Mouse (Mus musculus) kidney, embryonic 14.5 days (tissue): ENCODE data around the gene Stam. TPM values are rescaled to one million over a fixed set of nuclear protein-coding genes. Genes with fewer than 3 reads are reported as not detected.
"Not testable (repeated sequence)": the region's sequence is repeated elsewhere in the genome, so short reads cannot be mapped to it uniquely, and the experiment has no call there.

Experiments
- ATAC-seq: fragments of 200-750 bp; cut with Nextera tagmentation; 2 replicates; pipeline ENCODE4 v1.8.0; 2017; ENCODE audit warnings: moderate number of reproducible peaks, mild to moderate bottlenecking, moderate TSS enrichment, moderate library complexity; ENCODE audit not compliant: low FRiP score, low TSS enrichment
- H3K27ac ChIP-seq: fragments of 300-500 bp; sonication (generic); 2 replicates; pipeline ENCODE4 v1.5.1; 2014; ENCODE audit warnings: low read depth, mild to moderate bottlenecking, low read length, moderate library complexity, mixed read lengths
- H3K27me3 ChIP-seq: fragments of 300-500 bp; sonication (generic); 2 replicates; pipeline ENCODE4 v1.6.1; 2014; ENCODE audit warnings: mild to moderate bottlenecking, low read length; ENCODE audit not compliant: control insufficient read depth, insufficient read depth
- H3K36me3 ChIP-seq: fragments of 300-500 bp; sonication (generic); 2 replicates; pipeline ENCODE4 v1.6.1; 2014; ENCODE audit warnings: low read length, mixed read lengths; ENCODE audit not compliant: control insufficient read depth, insufficient read depth
- H3K4me1 ChIP-seq: fragments of 300-500 bp; sonication (generic); 2 replicates; pipeline ENCODE4 v1.6.1; 2014; ENCODE audit warnings: low read length, mixed read lengths; ENCODE audit not compliant: control insufficient read depth, insufficient read depth
- H3K4me2 ChIP-seq: fragments of 300-500 bp; sonication (generic); replicated peaks from 2 replicates; pipeline ENCODE4 v1.6.1; 2014; ENCODE audit warnings: low read depth, mild to moderate bottlenecking, low read length
- H3K4me3 ChIP-seq: fragments of 300-500 bp; sonication (generic); 2 replicates; pipeline ENCODE4 v1.5.1; 2014; ENCODE audit warnings: mild to moderate bottlenecking, low read length
- H3K9ac ChIP-seq: fragments of 300-500 bp; sonication (generic); 2 replicates; pipeline ENCODE4 v1.6.1; 2014; ENCODE audit warnings: low read depth, mild to moderate bottlenecking, low read length, moderate library complexity
- H3K9me3 ChIP-seq: fragments of 300-500 bp; sonication (generic); 2 replicates; pipeline ENCODE4 v1.6.1; 2016; ENCODE audit warnings: low read length; ENCODE audit not compliant: control insufficient read depth
- WGBS: fragments of 180-500 bp; shearing (Covaris S2); extraction: QIAGEN DNeasy Blood & Tissue Kit; methylation state at CpG from one replicate; pipeline ENCODE4 v1.1.7; 2014; 5-methylcytosine and 5-hydroxymethylcytosine counted together
- polyA plus RNA-seq: library from polyadenylated mRNA; unstranded; fragments of >200 nt; fragmentation: Nextera tagmentation; extraction: Ambion mirVana; gene quantifications from 2 replicates; pipeline ENCODE4 v1.2.1, GENCODE M21; 2014

The Stam gene
- polyA plus RNA-seq, 1 experiment from 2014 or later: 64.7 TPM

DNA sequence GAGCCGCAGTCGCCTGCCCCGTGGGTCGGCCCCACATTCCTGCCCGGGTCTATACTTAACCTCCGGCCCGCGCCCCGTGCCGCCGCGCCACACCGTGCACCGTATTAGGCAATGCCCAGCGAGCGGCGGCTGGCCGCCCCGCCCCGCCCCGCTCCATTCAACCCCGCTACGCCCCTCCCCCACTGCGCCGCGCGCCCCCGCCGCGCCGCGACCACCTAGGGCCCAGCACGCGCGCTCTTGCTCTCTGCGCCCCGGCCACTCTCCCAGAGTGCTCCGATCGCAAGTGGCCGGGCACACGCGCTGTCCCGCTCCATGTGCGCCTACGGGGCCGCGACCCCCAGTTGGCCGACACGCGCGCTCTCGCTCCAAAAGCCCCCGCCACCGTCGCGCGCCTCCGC is 18.7 kb upstream of the Stam start:
- under 1% methylated on average over 43 of the region's 58 CpGs for WGBS
- H3K36me3 ChIP-seq: no peaks in the 10 kb centered on the region
- no peaks in the 10 kb centered on the region for H3K9me3 ChIP-seq
- H3K4me3 ChIP-seq: peak overlapping the region; percentile 60
- no peaks in the 10 kb centered on the region for H3K27me3 ChIP-seq
- H3K9ac ChIP-seq: peak overlapping the region; percentile 61
- H3K4me2 ChIP-seq: peak overlapping the region; percentile 74
- ATAC-seq: peak; percentile 93
- no peaks in the 10 kb centered on the region for H3K4me1 ChIP-seq
- peak overlapping the region; percentile 60 for H3K27ac ChIP-seq

- H3K9ac ChIP-seq: peak within 1 kb of the TSS; percentile 61
- no peaks in the 10 kb centered on the region for H3K27me3 ChIP-seq
- ATAC-seq: peak; percentile 91
- no peaks in the 10 kb centered on the region for H3K9me3 ChIP-seq
- H3K4me3 ChIP-seq: peak within 1 kb of the TSS; percentile 60
- peak within 1 kb of the TSS; percentile 60 for H3K27ac ChIP-seq
- H3K4me1 ChIP-seq: no peaks in the 10 kb centered on the region
- no peaks in the 10 kb centered on the region for H3K36me3 ChIP-seq
- peak within 1 kb of the TSS; percentile 74 for H3K4me2 ChIP-seq
- under 1% methylated on average over 50 of the region's 101 CpGs for WGBS
Measured at GRCm38 (mm10) chr2:14055566-14056331, 18.1 kb upstream of the Stam start, which contains the start of gene Hacd1. TSS of gene Hacd1 (minus strand) at chr2:14056135.

- Histone ChIP-seq H3K4me1 (no peaks in the 10 kb centered on the region), H3K9me3 (no peaks in the 10 kb centered on the region), H3K27ac (no peak overlapping the region), H3K4me2 (no peak overlapping the region), H3K27me3 (no peaks in the 10 kb centered on the region), H3K36me3 (no peaks in the 10 kb centered on the region), H3K9ac (no peak overlapping the region), H3K4me3 (no peak overlapping the region)
- 32% methylated on average over 2 of the region's 2 CpGs for WGBS
- ATAC-seq: no peak
Measured at GRCm38 (mm10) chr2:14065704-14066650, 7.9 kb upstream of the Stam start.

- Histone ChIP-seq H3K9me3 (no peaks in the 10 kb centered on the region), H3K4me2 (no peak overlapping the region), H3K27me3 (no peaks in the 10 kb centered on the region), H3K4me1 (no peaks in the 10 kb centered on the region), H3K27ac (no peak overlapping the region), H3K4me3 (no peak overlapping the region), H3K9ac (no peak overlapping the region), H3K36me3 (no peaks in the 10 kb centered on the region)
- 87% methylated on average over 2 of the region's 2 CpGs for WGBS
- no peak for ATAC-seq
Measured at GRCm38 (mm10) chr2:14069027-14069426, 4.9 kb upstream of the Stam start.

DNA sequence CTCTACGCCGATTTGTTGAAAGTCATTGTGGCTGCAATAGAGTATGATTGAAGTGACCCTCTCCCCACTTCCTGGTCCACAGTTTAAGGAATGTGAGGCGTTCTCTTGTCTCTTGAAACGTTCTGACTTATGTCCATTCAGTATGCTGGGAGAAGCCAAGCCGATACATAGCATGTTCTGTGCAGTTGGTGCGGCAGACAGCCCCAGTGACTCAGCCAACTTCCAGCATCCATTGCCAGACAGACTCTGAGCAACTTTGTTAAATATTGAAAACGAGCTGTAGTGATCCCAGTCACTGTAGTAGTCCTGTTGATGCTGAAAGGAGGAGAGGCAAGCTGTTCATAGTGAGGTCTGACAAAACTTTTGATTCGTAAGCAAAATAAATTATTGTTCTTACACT is 3.4 kb upstream of the Stam start:
- Histone ChIP-seq H3K4me2 (no peak overlapping the region), H3K36me3 (no peaks in the 10 kb centered on the region), H3K9ac (no peak overlapping the region), H3K27ac (no peak overlapping the region), H3K4me1 (peaks cover 10% of the 10 kb centered on the region; the same call in 1 of the 2 replicates), H3K4me3 (no peak overlapping the region), H3K9me3 (no peaks in the 10 kb centered on the region), H3K27me3 (no peaks in the 10 kb centered on the region)
- 82% methylated on average over 8 of the region's 8 CpGs for WGBS
- ATAC-seq: no peak

GRCm38 (mm10) chr2:14073008-14073361 is 913 bp upstream of the Stam start:
- no peak for ATAC-seq
- no peaks in the 10 kb centered on the region for H3K36me3 ChIP-seq
- H3K27me3 ChIP-seq: no peaks in the 10 kb centered on the region
- peaks cover 12% of the 10 kb centered on the region; the same call in 1 of the 2 replicates for H3K4me1 ChIP-seq
- H3K9me3 ChIP-seq: no peaks in the 10 kb centered on the region
- H3K27ac ChIP-seq: peak overlapping the region; percentile 97
- 14% methylated on average over 8 of the region's 8 CpGs for WGBS
- H3K9ac ChIP-seq: peak overlapping the region; percentile 91
- peak overlapping the region; percentile 71 for H3K4me2 ChIP-seq
- H3K4me3 ChIP-seq: peak overlapping the region; percentile 91

DNA sequence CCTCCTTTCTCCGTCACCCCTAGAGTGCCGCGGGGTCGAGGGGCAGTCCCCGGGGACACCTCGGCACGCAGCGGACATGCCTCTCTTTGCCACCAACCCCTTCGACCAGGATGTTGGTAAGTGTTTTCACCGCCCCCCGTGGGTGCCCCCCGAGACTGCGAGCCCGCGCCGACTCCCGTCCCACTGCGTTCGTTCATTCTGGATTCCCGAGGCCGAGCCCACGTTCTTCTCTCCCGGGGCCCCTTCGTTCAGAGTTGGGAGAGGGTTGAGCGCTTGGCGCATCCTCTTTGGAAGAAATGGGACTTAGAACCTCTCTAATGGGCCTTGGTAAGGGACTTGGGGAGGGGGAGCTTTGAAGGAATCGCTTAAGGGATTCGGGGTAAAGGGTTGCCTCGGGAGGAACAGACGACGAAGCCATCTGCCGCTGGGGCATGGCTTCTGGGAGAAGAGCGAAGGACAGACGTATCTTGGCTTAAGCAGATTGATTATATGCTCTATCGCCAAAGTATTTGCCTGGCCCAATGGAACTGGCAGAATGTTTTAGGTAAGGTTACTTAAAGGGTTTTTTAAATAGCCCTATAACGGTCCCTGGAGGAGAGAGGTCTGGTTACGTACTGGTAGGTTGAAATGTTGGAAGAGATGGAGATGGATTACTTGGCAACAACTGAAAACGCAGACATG is 463 bp downstream of the Stam start:
- Histone ChIP-seq H3K9me3 (no peaks in the 10 kb centered on the region), H3K27ac (peak overlapping the region; percentile 97), H3K4me3 (peak overlapping the region; percentile 91), H3K4me1 (peaks cover 12% of the 10 kb centered on the region; the same call in 1 of the 2 replicates), H3K36me3 (no peaks in the 10 kb centered on the region), H3K9ac (peak overlapping the region; percentile 91), H3K4me2 (peak overlapping the region; percentile 71), H3K27me3 (no peaks in the 10 kb centered on the region)
- peak; percentile 18; the same call in 1 of the 2 replicates for ATAC-seq
- under 1% methylated on average over 38 of the region's 38 CpGs for WGBS

- H3K4me3 ChIP-seq: not testable (repeated sequence)
- 93% methylated on average over 7 of the region's 9 CpGs for WGBS
Measured at GRCm38 (mm10) chr2:14078527-14078926, 4.6 kb downstream of the Stam start.

More at GRCm38 (mm10) chr2:14078527-14078926, 4.6 kb downstream of the Stam start:
- not testable (repeated sequence) for H3K9me3 ChIP-seq, H3K9ac ChIP-seq, H3K36me3 ChIP-seq, H3K4me2 ChIP-seq, H3K27ac ChIP-seq, ATAC-seq, H3K27me3 ChIP-seq
- H3K4me1 ChIP-seq: peaks cover 12% of the 10 kb centered on the region; the same call in 1 of the 2 replicates
